Mouse (Mus musculus): ENCODE measurements around the gene Gm20521. TPM values are rescaled to one million over a fixed set of nuclear protein-coding genes. Genes with fewer than 3 reads are reported as not detected.
A peak's percentile ranks its signal among the peaks of the same experiment; 100 is the strongest.

Gm20521 gene
- polyA plus RNA-seq, 1 experiment = 0.50 TPM

GRCm38 (mm10) chr14:54884022-54884712 is 926 bp downstream of the Gm20521 start:
- peak overlapping the region; percentile 43; the same call in 1 of the 2 replicates for H3K27ac ChIP-seq (ENCODE audit: insufficient read depth, low read length)
- peaks cover 8% of the 10 kb centered on the region for H3K4me1 ChIP-seq (ENCODE audit: control insufficient read depth, insufficient read depth, low read length)
- H3K4me3 ChIP-seq (ENCODE audit: insufficient read depth, low read length) = peak overlapping the region; percentile 94
- TF ChIP-seq POLR2A (IDR thresholded peaks at IDR 0.05; ENCODE audit: extremely low read depth, insufficient read depth, low read length) = no peak
- no peak for TF ChIP-seq CTCF (IDR thresholded peaks at IDR 0.05; ENCODE audit: extremely low read depth, insufficient read depth, low read length)

DNA sequence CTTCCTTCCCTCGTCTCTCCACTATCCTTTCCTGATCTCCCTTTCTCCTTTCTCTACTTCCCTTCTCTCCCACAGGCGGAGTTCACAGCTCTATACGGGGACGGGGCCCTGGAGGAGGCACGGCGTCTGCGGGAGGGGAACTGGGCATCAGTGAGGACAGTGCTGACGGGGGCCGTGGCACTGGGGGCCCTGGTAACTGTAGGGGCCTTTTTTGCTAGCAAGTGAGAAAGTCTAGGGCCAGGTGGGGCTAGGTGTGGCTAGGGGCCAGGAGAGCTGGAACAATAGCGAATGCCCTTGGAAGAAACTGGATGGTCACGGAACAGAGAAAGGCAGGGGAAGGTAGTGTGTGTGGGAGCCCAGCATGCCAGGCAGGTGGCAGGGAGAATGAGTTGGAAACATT is 2.1 kb downstream of the Gm20521 start:
- peaks cover 8% of the 10 kb centered on the region for H3K4me1 ChIP-seq (ENCODE audit: control insufficient read depth, insufficient read depth, low read length)
- TF ChIP-seq POLR2A (IDR thresholded peaks at IDR 0.05; ENCODE audit: extremely low read depth, insufficient read depth, low read length) (no peak), CTCF (IDR thresholded peaks at IDR 0.05; ENCODE audit: extremely low read depth, insufficient read depth, low read length) (no peak)
- no peak overlapping the region for H3K4me3 ChIP-seq (ENCODE audit: insufficient read depth, low read length)
- no peak overlapping the region for H3K27ac ChIP-seq (ENCODE audit: insufficient read depth, low read length)

GRCm38 (mm10) chr14:54892200-54892599 is 9.0 kb downstream of the Gm20521 start, which contains the start of gene Pabpn1:
Pabpn1 (plus strand) TSS chr14:54892500.
- Histone ChIP-seq H3K27ac (ENCODE audit: insufficient read depth, low read length) (no peak within 1 kb of the TSS), H3K4me1 (ENCODE audit: control insufficient read depth, insufficient read depth, low read length) (no peaks in the 10 kb centered on the region), H3K4me3 (ENCODE audit: insufficient read depth, low read length) (peak within 1 kb of the TSS; percentile 20; the same call in 1 of the 2 replicates)
- TF ChIP-seq CTCF (IDR thresholded peaks at IDR 0.05; ENCODE audit: extremely low read depth, insufficient read depth, low read length) = no peak
- no peak for TF ChIP-seq POLR2A (IDR thresholded peaks at IDR 0.05; ENCODE audit: extremely low read depth, insufficient read depth, low read length)

DNA sequence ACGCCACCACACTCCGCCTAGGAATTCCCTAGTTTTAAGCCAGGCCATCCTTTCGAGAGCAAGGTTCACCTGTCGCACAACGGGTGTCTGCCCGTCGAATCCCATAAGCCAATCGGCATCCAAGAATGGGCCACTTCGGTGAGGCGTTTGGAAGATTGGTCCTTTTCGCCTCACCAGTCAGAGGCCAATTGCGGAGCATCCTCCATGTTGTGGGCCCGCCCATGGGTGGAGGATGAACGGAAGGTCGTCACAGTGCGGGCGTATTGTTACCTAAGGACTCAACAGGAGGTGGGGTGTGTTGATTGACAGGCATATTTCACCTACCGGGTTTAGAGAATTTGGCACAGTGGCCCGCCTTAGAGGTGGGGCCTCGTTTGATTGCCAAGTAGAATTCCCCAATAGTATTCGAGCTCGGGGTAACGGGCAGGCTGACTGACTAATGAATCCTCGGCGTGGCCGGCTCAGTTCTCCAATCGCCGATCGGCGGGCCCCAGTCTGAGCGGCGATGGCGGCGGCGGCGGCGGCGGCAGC is 10.5 kb downstream of the Gm20521 start:
- Histone ChIP-seq H3K4me3 (ENCODE audit: insufficient read depth, low read length) (peak overlapping the region; percentile 20), H3K4me1 (ENCODE audit: control insufficient read depth, insufficient read depth, low read length) (no peaks in the 10 kb centered on the region), H3K27ac (ENCODE audit: insufficient read depth, low read length) (no peak overlapping the region)
- TF ChIP-seq CTCF (IDR thresholded peaks at IDR 0.05; ENCODE audit: extremely low read depth, insufficient read depth, low read length) = no peak
- TF ChIP-seq POLR2A (IDR thresholded peaks at IDR 0.05; ENCODE audit: extremely low read depth, insufficient read depth, low read length) = peak; percentile 94

- H3K4me3 ChIP-seq (ENCODE audit: insufficient read depth, low read length) = peak overlapping the region; percentile 89
- TF ChIP-seq POLR2A (IDR thresholded peaks at IDR 0.05; ENCODE audit: extremely low read depth, insufficient read depth, low read length) = no peak
- TF ChIP-seq CTCF (IDR thresholded peaks at IDR 0.05; ENCODE audit: extremely low read depth, insufficient read depth, low read length) = no peak
- no peak overlapping the region for H3K27ac ChIP-seq (ENCODE audit: insufficient read depth, low read length)
- H3K4me1 ChIP-seq (ENCODE audit: control insufficient read depth, insufficient read depth, low read length) = no peaks in the 10 kb centered on the region
Observed at GRCm38 (mm10) chr14:54894296-54895151, 11.3 kb downstream of the Gm20521 start.

DNA sequence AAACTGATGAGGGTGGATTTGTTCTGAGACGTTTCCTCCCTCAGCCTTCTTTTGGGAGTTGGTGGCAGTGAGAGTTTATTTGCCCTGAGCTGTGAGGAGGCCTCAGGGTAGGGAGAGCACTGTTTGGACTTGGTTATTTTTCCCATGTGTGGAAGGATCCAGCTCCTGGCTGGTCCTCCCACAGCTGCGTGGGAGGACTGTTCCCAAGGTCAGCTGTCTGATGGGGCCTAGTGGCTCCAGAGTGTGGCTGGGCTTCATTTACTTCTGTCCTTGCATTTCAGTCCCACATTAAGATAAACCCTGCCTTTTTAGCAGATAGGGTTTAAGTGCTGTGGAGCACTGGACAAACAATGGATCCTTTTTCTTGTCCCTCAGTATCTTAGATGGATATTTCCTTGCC is 14.2 kb downstream of the Gm20521 start:
- Histone ChIP-seq H3K4me3 (ENCODE audit: insufficient read depth, low read length) (no peak overlapping the region), H3K27ac (ENCODE audit: insufficient read depth, low read length) (no peak overlapping the region), H3K4me1 (ENCODE audit: control insufficient read depth, insufficient read depth, low read length) (no peaks in the 10 kb centered on the region)
- TF ChIP-seq CTCF (IDR thresholded peaks at IDR 0.05; ENCODE audit: extremely low read depth, insufficient read depth, low read length) = no peak
- no peak for TF ChIP-seq POLR2A (IDR thresholded peaks at IDR 0.05; ENCODE audit: extremely low read depth, insufficient read depth, low read length)

GRCm38 (mm10) chr14:54900383-54900782 is 17.1 kb downstream of the Gm20521 start:
- no peak for TF ChIP-seq POLR2A (IDR thresholded peaks at IDR 0.05; ENCODE audit: extremely low read depth, insufficient read depth, low read length)
- TF ChIP-seq CTCF (IDR thresholded peaks at IDR 0.05; ENCODE audit: extremely low read depth, insufficient read depth, low read length) = peak; percentile 61
- Histone ChIP-seq H3K4me1 (ENCODE audit: control insufficient read depth, insufficient read depth, low read length) (no peaks in the 10 kb centered on the region), H3K27ac (ENCODE audit: insufficient read depth, low read length) (no peak overlapping the region), H3K4me3 (ENCODE audit: insufficient read depth, low read length) (no peak overlapping the region)

GRCm38 (mm10) chr14:54903641-54904040 is 20.4 kb downstream of the Gm20521 start:
- H3K4me1 ChIP-seq (ENCODE audit: control insufficient read depth, insufficient read depth, low read length) = no peaks in the 10 kb centered on the region
- H3K4me3 ChIP-seq (ENCODE audit: insufficient read depth, low read length) = no peak overlapping the region
- H3K27ac ChIP-seq (ENCODE audit: insufficient read depth, low read length) = no peak overlapping the region
- no peak for TF ChIP-seq CTCF (IDR thresholded peaks at IDR 0.05; ENCODE audit: extremely low read depth, insufficient read depth, low read length)

DNA sequence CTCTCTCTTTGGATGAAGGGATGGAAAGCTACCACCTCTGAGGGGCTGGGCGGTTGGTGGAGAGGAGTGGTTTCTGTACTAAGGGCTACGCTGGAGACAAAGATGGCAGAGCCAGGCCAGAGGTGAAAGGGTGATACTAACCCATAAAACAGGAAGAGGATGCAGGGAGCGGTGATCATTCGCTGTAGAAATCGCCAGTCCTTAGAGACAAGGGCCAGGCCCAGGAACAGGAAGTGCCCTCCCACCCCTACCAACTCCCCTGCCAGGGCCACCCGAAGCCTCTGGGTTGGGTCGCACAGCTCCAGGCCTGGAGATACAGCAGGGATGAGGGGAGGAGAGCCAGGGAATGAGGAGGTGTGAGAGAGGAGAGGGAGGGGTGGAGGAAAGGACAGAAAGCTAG is 25.4 kb downstream of the Gm20521 start:
- Histone ChIP-seq H3K27ac (ENCODE audit: insufficient read depth, low read length) (no peak overlapping the region), H3K4me1 (ENCODE audit: control insufficient read depth, insufficient read depth, low read length) (peaks cover 12% of the 10 kb centered on the region), H3K4me3 (ENCODE audit: insufficient read depth, low read length) (no peak overlapping the region)
- TF ChIP-seq CTCF (IDR thresholded peaks at IDR 0.05; ENCODE audit: extremely low read depth, insufficient read depth, low read length) (no peak), POLR2A (IDR thresholded peaks at IDR 0.05; ENCODE audit: extremely low read depth, insufficient read depth, low read length) (no peak)
